Comparison of ENCODE assay signal across 30 mouse cellular contexts in genomic region chr4:138690561-138690960, GRCm38 (mm10). TPM values are rescaled to one million over a fixed set of nuclear protein-coding genes. Genes with fewer than 3 reads are reported as not detected.
DNase-seq lines count a peak whose midpoint lies in the region; ATAC-seq and TF ChIP-seq lines count a peak whose summit lies in the region.
"Had no signal": no experiment of that assay in that cellular context is flagged by ENCODE, and none has a peak within 500 bp of the region (broad histone marks: within the 10 kb centered on the region; RNA-seq: fewer than 3 reads in every experiment).

No protein-coding gene starts in this region.

- no peaks in the 10 kb centered on the region for H3K36me3 ChIP-seq in forebrain, embryonic 12.5 days (replicated peaks)
- no peaks in the 10 kb centered on the region for H3K36me3 ChIP-seq in forebrain, postnatal 0 days (ENCODE audit: insufficient read depth)
- H3K36me3 ChIP-seq in neural tube, embryonic 12.5 days = no peaks in the 10 kb centered on the region
- H3K36me3 ChIP-seq in neural tube, embryonic 15.5 days = no peaks in the 10 kb centered on the region
- H3K36me3 ChIP-seq: embryonic facial prominence, embryonic 12.5 days; liver, embryonic 12.5 days had no signal

- peaks cover 76% of the 10 kb centered on the region for H3K27me3 ChIP-seq in forebrain, embryonic 12.5 days
- H3K27me3 ChIP-seq in forebrain, postnatal 0 days (ENCODE audit: insufficient read depth, low read length) = no peaks in the 10 kb centered on the region
- peaks cover 29% of the 10 kb centered on the region for H3K27me3 ChIP-seq in neural tube, embryonic 12.5 days (replicated peaks)
- H3K27me3 ChIP-seq in neural tube, embryonic 15.5 days (replicated peaks) = peaks cover 7% of the 10 kb centered on the region; the same call in 1 of the 2 replicates

- DNase-seq in forebrain, postnatal 0 days = no peak
- DNase-seq in layer of hippocampus, adult 2 months (ENCODE audit: low spot score in 2 of 2) = no peak
- no peak for DNase-seq in layer of hippocampus, adult 11-12 months (ENCODE audit: low spot score)
- DNase-seq in neural tube, embryonic 10.5 days (ENCODE audit: extremely low spot score, low spot score) = no peak
- no peak for DNase-seq in cerebellum, adult 9-11 months
- DNase-seq: adrenal gland, adult 8-10 months; cerebellum, adult 2 months; cerebellum, postnatal 25 days; gastrocnemius, postnatal 14 days; heart, postnatal 14 days; kidney, adult 9 months; kidney, postnatal 10 days; liver, postnatal 0 days; right cerebral cortex, adult 18-20 months; spleen, adult 18-20 months; thymus, adult 18-20 months; thymus, postnatal 25 days had no signal

- peaks cover 57% of the 10 kb centered on the region for H3K4me1 ChIP-seq in forebrain, embryonic 12.5 days
- peaks cover 26% of the 10 kb centered on the region for H3K4me1 ChIP-seq in forebrain, postnatal 0 days (ENCODE audit: insufficient read depth)
- peaks cover 51% of the 10 kb centered on the region for H3K4me1 ChIP-seq in neural tube, embryonic 12.5 days
- H3K4me1 ChIP-seq in neural tube, embryonic 15.5 days = peaks cover 54% of the 10 kb centered on the region
- H3K4me1 ChIP-seq: embryonic facial prominence, embryonic 12.5 days; liver, embryonic 12.5 days had no signal

- no peak overlapping the region for H3K9ac ChIP-seq in forebrain, embryonic 12.5 days
- no peak overlapping the region for H3K9ac ChIP-seq in forebrain, postnatal 0 days
- H3K9ac ChIP-seq in neural tube, embryonic 12.5 days = no peak overlapping the region
- no peak overlapping the region; the same call in 1 of the 2 replicates for H3K9ac ChIP-seq in neural tube, embryonic 15.5 days (replicated peaks)
- H3K9ac ChIP-seq: embryonic facial prominence, embryonic 12.5 days; liver, embryonic 12.5 days; liver, postnatal 0 days had no signal

- 1% methylated on average over 4 of the region's 4 CpGs for WGBS in forebrain, embryonic 12.5 days
- WGBS in forebrain, postnatal 0 days = 1% methylated on average over 4 of the region's 4 CpGs
- 1% methylated on average over 4 of the region's 4 CpGs for WGBS in neural tube, embryonic 12.5 days
- 6% methylated on average over 4 of the region's 4 CpGs for WGBS in neural tube, embryonic 15.5 days

- ATAC-seq in forebrain, embryonic 12.5 days (ENCODE audit: low FRiP score) = no peak
- no peak for ATAC-seq in forebrain, postnatal 0 days
- ATAC-seq in neural tube, embryonic 12.5 days (ENCODE audit: low FRiP score, low read depth) = no peak
- no peak for ATAC-seq in neural tube, embryonic 15.5 days (ENCODE audit: low FRiP score)
- ATAC-seq: intestine, postnatal 0 days; liver, embryonic 12.5 days; liver, postnatal 0 days; lung, postnatal 0 days had no signal

- no peak overlapping the region for H3K4me3 ChIP-seq in forebrain, embryonic 12.5 days (replicated peaks)
- H3K4me3 ChIP-seq in forebrain, postnatal 0 days (ENCODE audit: low read depth, low read length) = no peak overlapping the region
- no peak overlapping the region for H3K4me3 ChIP-seq in layer of hippocampus, adult 2 months
- no peak overlapping the region; the same call in 1 of the 2 replicates for H3K4me3 ChIP-seq in neural tube, embryonic 12.5 days
- H3K4me3 ChIP-seq in neural tube, embryonic 15.5 days (replicated peaks) = no peak overlapping the region
- H3K4me3 ChIP-seq: embryonic facial prominence, embryonic 12.5 days; liver, embryonic 12.5 days had no signal

- no peak overlapping the region for H3K27ac ChIP-seq in forebrain, embryonic 12.5 days
- no peak overlapping the region for H3K27ac ChIP-seq in forebrain, postnatal 0 days (ENCODE audit: low read depth, low read length)
- peak overlapping the region; percentile 82 for H3K27ac ChIP-seq in layer of hippocampus, adult 2 months
- H3K27ac ChIP-seq in neural tube, embryonic 12.5 days = no peak overlapping the region
- 0 out of 2 replicates have a peak overlapping the region, but pooled peaks have one; percentile 76 for H3K27ac ChIP-seq in neural tube, embryonic 15.5 days (replicated peaks)
- H3K27ac ChIP-seq: embryonic facial prominence, embryonic 12.5 days; liver, embryonic 12.5 days; macrophage; stomach, postnatal 0 days had no signal

- 0 out of 2 replicates have a peak overlapping the region, but pooled peaks have one; percentile 10 for H3K4me2 ChIP-seq in forebrain, embryonic 12.5 days
- no peak overlapping the region for H3K4me2 ChIP-seq in forebrain, postnatal 0 days (ENCODE audit: low read depth)
- 0 out of 2 replicates have a peak overlapping the region, but pooled peaks have one; percentile 9 for H3K4me2 ChIP-seq in neural tube, embryonic 12.5 days (replicated peaks)
- H3K4me2 ChIP-seq in neural tube, embryonic 15.5 days = no peak overlapping the region
- H3K4me2 ChIP-seq: embryonic facial prominence, embryonic 12.5 days; liver, embryonic 12.5 days had no signal

- TF ChIP-seq CTCF in forebrain, postnatal 0 days (IDR thresholded peaks at IDR 0.05; ENCODE audit: low read depth) = no peak
- TF ChIP-seq CTCF in layer of hippocampus, adult 2 months (conservative IDR thresholded peaks at IDR 0.05) = no peak

- no peaks in the 10 kb centered on the region for H3K9me3 ChIP-seq in forebrain, embryonic 12.5 days
- H3K9me3 ChIP-seq in forebrain, postnatal 0 days (ENCODE audit: low read length) = no peaks in the 10 kb centered on the region
- H3K9me3 ChIP-seq in neural tube, embryonic 12.5 days = no peaks in the 10 kb centered on the region
- H3K9me3 ChIP-seq in neural tube, embryonic 15.5 days (replicated peaks) = no peaks in the 10 kb centered on the region
- H3K9me3 ChIP-seq: embryonic facial prominence, embryonic 12.5 days; liver, embryonic 12.5 days had no signal

RNA-seq across cellular contexts. Expression of gene Pla2g2c, which starts 34.0 kb away (rescaled TPM):
- polyA plus RNA-seq in forebrain, embryonic 12.5 days (2016; fragmentation: Nextera tagmentation; extraction: Ambion mirVana) = 0.18 and 0.26 TPM in 2 replicates
- total RNA-seq in forebrain, postnatal 0 days (2014; rRNA removed) = 0.24 and 0.77 TPM in 2 replicates
- polyA plus RNA-seq in forebrain, postnatal 0 days (2015; fragmentation: Nextera tagmentation; extraction: Ambion mirVana) = 0.28 and 0.42 TPM in 2 replicates
- total RNA-seq in layer of hippocampus, adult 2 months (2021) = not detected
- 0.57 and 0.61 TPM in 2 replicates for polyA plus RNA-seq in neural tube, embryonic 12.5 days (2016; fragmentation: Nextera tagmentation; extraction: Ambion mirVana)
- polyA plus RNA-seq in neural tube, embryonic 15.5 days (2015; fragmentation: Nextera tagmentation; extraction: Ambion mirVana) = 0.42 and 0.60 TPM in 2 replicates
- total RNA-seq: gastrocnemius, postnatal 14 days; granulocyte monocyte progenitor cell, adult 5-6 weeks; heart, postnatal 14 days; megakaryocyte-erythroid progenitor cell, adult 5-6 weeks; monocyte, adult 5-6 weeks had no signal
- polyA plus RNA-seq: liver, postnatal 0 days; macrophage had no signal

RNA-seq across cellular contexts. Expression of gene Ubxn10, which starts 46.4 kb away (rescaled TPM):
- 2.0 TPM in 2 replicates for polyA plus RNA-seq in forebrain, embryonic 12.5 days (2016; fragmentation: Nextera tagmentation; extraction: Ambion mirVana)
- total RNA-seq in forebrain, postnatal 0 days (2014; rRNA removed) = 4.0 and 5.6 TPM in 2 replicates
- 2.4 and 3.5 TPM in 2 replicates for polyA plus RNA-seq in forebrain, postnatal 0 days (2015; fragmentation: Nextera tagmentation; extraction: Ambion mirVana)
- total RNA-seq in layer of hippocampus, adult 2 months (2021) = 1 to 10 TPM; 1.9 to 2.1 TPM
- polyA plus RNA-seq in neural tube, embryonic 12.5 days (2016; fragmentation: Nextera tagmentation; extraction: Ambion mirVana) = 1.0 and 1.7 TPM in 2 replicates
- 2.5 and 2.6 TPM in 2 replicates for polyA plus RNA-seq in neural tube, embryonic 15.5 days (2015; fragmentation: Nextera tagmentation; extraction: Ambion mirVana)
- total RNA-seq: granulocyte monocyte progenitor cell, adult 5-6 weeks; megakaryocyte-erythroid progenitor cell, adult 5-6 weeks; monocyte, adult 5-6 weeks had no signal
- polyA plus RNA-seq: macrophage had no signal

RNA-seq across cellular contexts. Expression of gene Vwa5b1, which starts 54.9 kb away (rescaled TPM):
- 0.13 and 0.45 TPM in 2 replicates for polyA plus RNA-seq in forebrain, embryonic 12.5 days (2016; fragmentation: Nextera tagmentation; extraction: Ambion mirVana)
- 4.0 and 9.2 TPM in 2 replicates for total RNA-seq in forebrain, postnatal 0 days (2014; rRNA removed)
- polyA plus RNA-seq in forebrain, postnatal 0 days (2015; fragmentation: Nextera tagmentation; extraction: Ambion mirVana) = 0.65 and 1.5 TPM in 2 replicates
- total RNA-seq in layer of hippocampus, adult 2 months (2021) = 1 to 10 TPM; 2.0 to 3.3 TPM
- polyA plus RNA-seq in neural tube, embryonic 12.5 days (2016; fragmentation: Nextera tagmentation; extraction: Ambion mirVana) = 0.29 and 0.68 TPM in 2 replicates
- 0.64 and 1.2 TPM in 2 replicates for polyA plus RNA-seq in neural tube, embryonic 15.5 days (2015; fragmentation: Nextera tagmentation; extraction: Ambion mirVana)
- total RNA-seq: gastrocnemius, postnatal 14 days; granulocyte monocyte progenitor cell, adult 5-6 weeks; heart, postnatal 14 days; monocyte, adult 5-6 weeks had no signal
- polyA plus RNA-seq: heart, embryonic 14.5 days; liver, embryonic 12.5 days; liver, postnatal 0 days; macrophage had no signal

Comparison
In these comparisons a context has a peak if more than half of its experiments do, and no peak if none do; other contexts are left out.
1. H3K27ac ChIP-seq: peak in layer of hippocampus, adult 2 months (single experiment) and neural tube, embryonic 15.5 days (single experiment); none in forebrain, embryonic 12.5 days (single experiment), forebrain, postnatal 0 days (single experiment) and neural tube, embryonic 12.5 days (single experiment).
2. H3K4me2 ChIP-seq: peak in forebrain, embryonic 12.5 days (single experiment) and neural tube, embryonic 12.5 days (single experiment); none in forebrain, postnatal 0 days (single experiment) and neural tube, embryonic 15.5 days (single experiment).